Mouse (Mus musculus): ENCODE results near the gene Kctd15. TPM values are rescaled to one million over a fixed set of nuclear protein-coding genes. Genes with fewer than 3 reads are reported as not detected.

Gene Kctd15
- polyA plus RNA-seq, 1 experiment = 26.7 TPM

- Histone ChIP-seq H3K27me3 (ENCODE audit: control insufficient read depth, insufficient read depth, insufficient read length) (peaks cover 44% of the 10 kb centered on the region), H3K36me3 (ENCODE audit: control insufficient read depth, insufficient read depth) (no peaks in the 10 kb centered on the region), H3ac (ENCODE audit: control insufficient read depth, insufficient read length, low read depth) (no peak overlapping the region), H3K4me3 (ENCODE audit: insufficient read depth, poor library complexity, severe bottlenecking) (no peak overlapping the region), H3K79me3 (ENCODE audit: low read depth) (no peaks in the 10 kb centered on the region), H3K79me2 (ENCODE audit: control insufficient read depth, insufficient read depth) (no peaks in the 10 kb centered on the region)
- TF ChIP-seq USF1 (IDR thresholded peaks at IDR 0.05; ENCODE audit: low read depth) = no peak
- no peak for TF ChIP-seq MYOG (IDR thresholded peaks at IDR 0.05; ENCODE audit: control insufficient read depth, extremely low read depth, insufficient read length)
- no peak for TF ChIP-seq CEBPB (IDR thresholded peaks at IDR 0.05; ENCODE audit: low read depth)
- no peak for TF ChIP-seq FOSL1 (IDR thresholded peaks at IDR 0.05; ENCODE audit: insufficient read depth, low read length, poor library complexity, severe bottlenecking)
- TF ChIP-seq MAX (IDR thresholded peaks at IDR 0.05) = no peak
- TF ChIP-seq CTCF (IDR thresholded peaks at IDR 0.05; ENCODE audit: control insufficient read depth, insufficient read depth, insufficient read length) = no peak
- TF ChIP-seq MYOD1 (IDR thresholded peaks at IDR 0.05; ENCODE audit: control insufficient read depth, insufficient read length, low read depth) = no peak
These were observed 41.7 kb upstream of the Kctd15 start for GRCm38 (mm10) chr7:34698221-34698620.

- Histone ChIP-seq H3ac (ENCODE audit: control insufficient read depth, insufficient read length, low read depth) (no peak overlapping the region), H3K4me3 (ENCODE audit: insufficient read depth, poor library complexity, severe bottlenecking) (no peak overlapping the region), H3K27me3 (ENCODE audit: control insufficient read depth, insufficient read depth, insufficient read length) (peaks cover 59% of the 10 kb centered on the region), H3K79me3 (ENCODE audit: low read depth) (no peaks in the 10 kb centered on the region), H3K79me2 (ENCODE audit: control insufficient read depth, insufficient read depth) (no peaks in the 10 kb centered on the region), H3K36me3 (ENCODE audit: control insufficient read depth, insufficient read depth) (no peaks in the 10 kb centered on the region)
- TF ChIP-seq CEBPB (IDR thresholded peaks at IDR 0.05; ENCODE audit: low read depth) = no peak
- no peak for TF ChIP-seq MYOD1 (IDR thresholded peaks at IDR 0.05; ENCODE audit: control insufficient read depth, insufficient read length, low read depth)
- TF ChIP-seq MAX (IDR thresholded peaks at IDR 0.05) = no peak
These were observed 39.6 kb upstream of the Kctd15 start for GRCm38 (mm10) chr7:34696086-34696485.

- Histone ChIP-seq H3ac (ENCODE audit: control insufficient read depth, insufficient read length, low read depth) (no peak overlapping the region), H3K79me2 (ENCODE audit: control insufficient read depth, insufficient read depth) (no peaks in the 10 kb centered on the region), H3K27me3 (ENCODE audit: control insufficient read depth, insufficient read depth, insufficient read length) (peaks cover 67% of the 10 kb centered on the region), H3K79me3 (ENCODE audit: low read depth) (no peaks in the 10 kb centered on the region), H3K36me3 (ENCODE audit: control insufficient read depth, insufficient read depth) (no peaks in the 10 kb centered on the region), H3K4me3 (ENCODE audit: insufficient read depth, poor library complexity, severe bottlenecking) (no peak overlapping the region)
- no peak for TF ChIP-seq FOSL1 (IDR thresholded peaks at IDR 0.05; ENCODE audit: insufficient read depth, low read length, poor library complexity, severe bottlenecking)
- no peak for TF ChIP-seq MYOG (IDR thresholded peaks at IDR 0.05; ENCODE audit: control insufficient read depth, extremely low read depth, insufficient read length)
- no peak for TF ChIP-seq MAX (IDR thresholded peaks at IDR 0.05)
- no peak for TF ChIP-seq MYOD1 (IDR thresholded peaks at IDR 0.05; ENCODE audit: control insufficient read depth, insufficient read length, low read depth)
- no peak for TF ChIP-seq CEBPB (IDR thresholded peaks at IDR 0.05; ENCODE audit: low read depth)
- no peak for TF ChIP-seq USF1 (IDR thresholded peaks at IDR 0.05; ENCODE audit: low read depth)
- TF ChIP-seq CTCF (IDR thresholded peaks at IDR 0.05; ENCODE audit: control insufficient read depth, insufficient read depth, insufficient read length) = no peak
These were observed 38.4 kb upstream of the Kctd15 start for GRCm38 (mm10) chr7:34694898-34695297.

DNA sequence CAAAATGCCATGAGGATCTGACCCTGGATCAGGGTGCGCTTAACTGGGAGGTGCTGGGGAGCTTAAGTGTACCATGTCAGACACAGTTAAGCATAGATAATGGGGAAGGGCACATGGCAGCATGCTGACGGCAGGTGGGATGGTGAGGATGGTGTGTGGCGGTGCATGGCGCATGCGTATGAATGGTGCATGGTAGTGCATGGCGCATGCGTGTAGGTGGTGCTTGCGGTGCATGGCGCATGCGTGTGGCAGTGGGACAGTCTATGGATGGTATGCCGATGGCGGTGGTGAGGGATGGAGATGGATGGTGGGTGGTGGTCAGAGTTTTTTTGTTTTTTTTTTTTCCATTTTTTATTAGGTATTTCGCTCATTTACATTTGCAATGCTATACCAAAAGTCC, 37.4 kb upstream of the Kctd15 start:
- Histone ChIP-seq H3ac (ENCODE audit: control insufficient read depth, insufficient read length, low read depth) (no peak overlapping the region), H3K27me3 (ENCODE audit: control insufficient read depth, insufficient read depth, insufficient read length) (peaks cover 65% of the 10 kb centered on the region), H3K36me3 (ENCODE audit: control insufficient read depth, insufficient read depth) (no peaks in the 10 kb centered on the region), H3K79me2 (ENCODE audit: control insufficient read depth, insufficient read depth) (no peaks in the 10 kb centered on the region), H3K4me3 (ENCODE audit: insufficient read depth, poor library complexity, severe bottlenecking) (no peak overlapping the region), H3K79me3 (ENCODE audit: low read depth) (no peaks in the 10 kb centered on the region)
- TF ChIP-seq CTCF (IDR thresholded peaks at IDR 0.05; ENCODE audit: control insufficient read depth, insufficient read depth, insufficient read length) = no peak
- no peak for TF ChIP-seq MAX (IDR thresholded peaks at IDR 0.05)
- TF ChIP-seq MYOG (IDR thresholded peaks at IDR 0.05; ENCODE audit: control insufficient read depth, extremely low read depth, insufficient read length) = no peak

GRCm38 (mm10) chr7:34693072-34693471, 36.5 kb upstream of the Kctd15 start:
- Histone ChIP-seq H3K27me3 (ENCODE audit: control insufficient read depth, insufficient read depth, insufficient read length) (peaks cover 69% of the 10 kb centered on the region), H3K79me2 (ENCODE audit: control insufficient read depth, insufficient read depth) (no peaks in the 10 kb centered on the region), H3K36me3 (ENCODE audit: control insufficient read depth, insufficient read depth) (no peaks in the 10 kb centered on the region), H3ac (ENCODE audit: control insufficient read depth, insufficient read length, low read depth) (no peak overlapping the region), H3K79me3 (ENCODE audit: low read depth) (no peaks in the 10 kb centered on the region), H3K4me3 (ENCODE audit: insufficient read depth, poor library complexity, severe bottlenecking) (no peak overlapping the region)
- TF ChIP-seq MYOG (IDR thresholded peaks at IDR 0.05; ENCODE audit: control insufficient read depth, extremely low read depth, insufficient read length) (no peak), MYOD1 (IDR thresholded peaks at IDR 0.05; ENCODE audit: control insufficient read depth, insufficient read length, low read depth) (no peak), FOSL1 (IDR thresholded peaks at IDR 0.05; ENCODE audit: insufficient read depth, low read length, poor library complexity, severe bottlenecking) (no peak), CEBPB (IDR thresholded peaks at IDR 0.05; ENCODE audit: low read depth) (no peak), USF1 (IDR thresholded peaks at IDR 0.05; ENCODE audit: low read depth) (no peak)

GRCm38 (mm10) chr7:34690111-34690510, 33.6 kb upstream of the Kctd15 start:
- Histone ChIP-seq H3ac (ENCODE audit: control insufficient read depth, insufficient read length, low read depth) (no peak overlapping the region), H3K79me2 (ENCODE audit: control insufficient read depth, insufficient read depth) (no peaks in the 10 kb centered on the region), H3K36me3 (ENCODE audit: control insufficient read depth, insufficient read depth) (no peaks in the 10 kb centered on the region), H3K79me3 (ENCODE audit: low read depth) (no peaks in the 10 kb centered on the region), H3K4me3 (ENCODE audit: insufficient read depth, poor library complexity, severe bottlenecking) (no peak overlapping the region), H3K27me3 (ENCODE audit: control insufficient read depth, insufficient read depth, insufficient read length) (peaks cover 72% of the 10 kb centered on the region)
- TF ChIP-seq CEBPB (IDR thresholded peaks at IDR 0.05; ENCODE audit: low read depth) = no peak
- no peak for TF ChIP-seq MYOD1 (IDR thresholded peaks at IDR 0.05; ENCODE audit: control insufficient read depth, insufficient read length, low read depth)
- no peak for TF ChIP-seq FOSL1 (IDR thresholded peaks at IDR 0.05; ENCODE audit: insufficient read depth, low read length, poor library complexity, severe bottlenecking)
- no peak for TF ChIP-seq USF1 (IDR thresholded peaks at IDR 0.05; ENCODE audit: low read depth)
- TF ChIP-seq CTCF (IDR thresholded peaks at IDR 0.05; ENCODE audit: control insufficient read depth, insufficient read depth, insufficient read length) = no peak
- no peak for TF ChIP-seq MYOG (IDR thresholded peaks at IDR 0.05; ENCODE audit: control insufficient read depth, extremely low read depth, insufficient read length)
- no peak for TF ChIP-seq MAX (IDR thresholded peaks at IDR 0.05)

Data from C2C12 (cell line).